Mouse (Mus musculus): Measurements from ENCODE around the gene Tacc2. TPM values are rescaled to one million over a fixed set of nuclear protein-coding genes. Genes with fewer than 3 reads are reported as not detected.

Tacc2 gene
- total RNA-seq, 2 experiments from 2014 or later, result 187 to 199 TPM

DNA sequence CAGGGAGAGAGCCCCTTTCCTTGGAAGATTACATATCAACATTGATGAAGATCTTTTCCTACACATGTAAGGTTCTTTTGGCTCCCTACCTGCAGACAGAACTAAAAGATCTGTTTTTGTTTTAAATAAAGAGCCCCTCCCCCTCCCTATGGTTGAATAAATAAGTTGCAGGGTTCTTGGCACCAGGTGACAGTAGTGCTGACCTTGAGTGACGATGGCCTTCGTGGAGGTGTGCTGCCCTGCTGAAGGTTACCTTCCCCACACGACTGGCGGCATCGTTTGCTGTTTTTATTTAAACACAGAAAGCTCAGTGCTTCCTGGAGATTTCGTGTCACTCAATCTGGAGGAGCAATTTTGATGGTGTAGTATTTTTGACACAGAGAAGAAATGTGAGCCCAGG, 113.6 kb downstream of the Tacc2 start:
- DNase-seq, result no peak

DNA sequence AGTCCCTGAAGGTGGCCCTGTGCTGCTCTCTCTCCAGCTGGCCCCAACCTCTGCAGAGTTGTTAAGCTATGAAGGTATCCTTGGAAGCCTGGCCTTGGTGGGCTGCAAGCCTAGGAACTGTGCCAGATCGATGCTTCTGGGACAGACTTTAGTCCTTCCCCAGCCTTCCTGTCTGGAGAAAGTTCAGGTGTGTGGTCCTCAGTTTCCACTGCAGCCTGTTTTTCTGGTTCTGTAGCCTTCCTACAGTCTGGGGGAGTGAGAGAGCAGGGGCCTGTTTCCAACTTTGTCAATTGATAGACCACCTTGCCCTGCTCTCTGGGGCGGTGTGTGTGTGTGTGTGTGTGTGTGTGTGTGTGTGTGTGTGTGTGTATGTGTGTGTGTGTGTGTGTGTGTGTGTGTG, 114.7 kb downstream of the Tacc2 start:
- no peak for DNase-seq

DNA sequence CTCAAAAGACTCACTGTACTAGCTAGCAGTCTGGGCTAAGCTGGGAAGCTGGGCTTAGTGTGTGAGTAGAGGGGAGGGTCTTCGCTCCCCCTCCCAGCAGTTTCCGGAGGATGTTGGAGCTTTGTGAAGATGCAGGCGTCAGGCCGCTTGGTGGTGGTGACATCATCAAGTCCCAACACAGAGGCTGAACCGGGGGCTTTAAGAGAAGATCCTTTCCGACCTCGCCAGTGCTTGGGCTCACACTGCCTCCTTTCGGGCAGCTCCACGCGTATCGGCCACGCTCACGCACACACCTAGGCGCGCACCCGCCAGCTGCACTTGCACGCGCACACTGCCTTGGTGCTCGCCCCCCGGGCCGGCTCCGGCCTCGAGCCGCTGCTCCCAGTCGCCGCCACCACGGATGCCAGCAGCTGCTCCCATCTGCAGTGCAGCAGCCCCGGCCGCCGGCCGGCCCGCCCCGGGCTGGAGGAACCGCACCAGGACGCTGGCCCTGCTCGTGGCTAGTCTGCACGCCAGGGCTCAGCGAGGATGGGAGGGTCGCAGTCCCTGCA, 115.2 kb downstream of the Tacc2 start:
- DNase-seq, result peak; percentile 70

DNA sequence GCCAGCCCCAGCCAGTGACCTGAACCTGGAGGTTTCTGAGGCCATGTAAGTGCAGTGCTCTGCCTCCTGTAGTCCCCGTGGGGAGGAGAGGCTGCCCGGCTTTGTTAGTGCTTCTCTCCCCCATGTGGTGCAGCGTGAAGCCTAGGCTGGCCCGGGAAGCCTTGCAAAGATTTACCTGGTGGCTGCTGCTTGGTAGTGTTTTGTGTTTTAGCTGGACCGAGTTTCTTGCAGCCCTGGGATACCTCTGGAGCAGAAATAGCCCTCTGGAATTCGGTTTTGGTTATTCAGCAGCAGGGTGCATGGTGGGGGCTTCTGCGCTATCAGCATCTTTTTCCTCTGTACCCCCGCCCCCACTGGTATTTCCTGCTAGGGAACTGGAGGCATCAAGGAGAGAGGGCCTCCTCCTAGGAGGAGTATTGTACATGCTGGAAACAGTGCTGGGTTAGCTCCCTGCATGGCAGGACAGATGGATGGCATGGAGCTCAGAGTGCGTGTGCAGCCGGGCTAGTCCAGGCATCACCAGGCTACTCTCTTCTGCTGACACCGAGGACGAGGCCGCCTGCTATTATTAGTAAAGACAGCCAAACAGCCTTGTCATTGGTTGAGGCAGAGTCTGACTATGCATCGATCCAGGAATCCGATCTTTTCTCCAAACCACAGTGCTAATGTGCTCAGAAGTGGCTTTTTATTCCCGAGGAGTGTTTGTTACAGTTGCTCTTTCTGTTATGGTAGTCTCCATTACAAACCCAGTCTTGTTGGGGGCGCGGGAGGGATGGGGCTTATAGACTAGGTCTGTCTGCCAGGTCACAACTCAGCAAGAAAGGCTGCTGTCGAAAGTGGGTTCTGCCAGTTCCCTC, 115.9 kb downstream of the Tacc2 start:
- DNase-seq, result no peak

DNA sequence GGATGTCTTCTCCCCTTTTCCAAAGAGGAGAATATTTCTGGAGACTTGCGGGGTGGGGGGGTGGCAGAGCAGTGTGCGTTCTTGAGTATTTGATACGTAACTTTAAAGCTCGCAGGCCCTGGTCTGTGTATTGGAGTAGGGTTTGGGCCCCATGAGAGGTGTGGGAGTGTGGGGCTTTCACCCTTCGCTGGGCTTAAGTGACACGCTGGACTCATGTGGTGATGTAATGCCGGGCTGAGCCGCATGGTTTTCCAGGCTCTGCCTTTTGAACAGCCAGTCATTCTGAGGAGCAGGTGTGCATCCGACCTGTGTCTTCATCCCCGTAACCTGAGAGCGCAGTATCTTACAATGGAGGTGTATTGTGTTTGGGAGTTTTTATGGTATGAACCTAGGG, 116.6 kb downstream of the Tacc2 start:
- no peak for DNase-seq

DNA sequence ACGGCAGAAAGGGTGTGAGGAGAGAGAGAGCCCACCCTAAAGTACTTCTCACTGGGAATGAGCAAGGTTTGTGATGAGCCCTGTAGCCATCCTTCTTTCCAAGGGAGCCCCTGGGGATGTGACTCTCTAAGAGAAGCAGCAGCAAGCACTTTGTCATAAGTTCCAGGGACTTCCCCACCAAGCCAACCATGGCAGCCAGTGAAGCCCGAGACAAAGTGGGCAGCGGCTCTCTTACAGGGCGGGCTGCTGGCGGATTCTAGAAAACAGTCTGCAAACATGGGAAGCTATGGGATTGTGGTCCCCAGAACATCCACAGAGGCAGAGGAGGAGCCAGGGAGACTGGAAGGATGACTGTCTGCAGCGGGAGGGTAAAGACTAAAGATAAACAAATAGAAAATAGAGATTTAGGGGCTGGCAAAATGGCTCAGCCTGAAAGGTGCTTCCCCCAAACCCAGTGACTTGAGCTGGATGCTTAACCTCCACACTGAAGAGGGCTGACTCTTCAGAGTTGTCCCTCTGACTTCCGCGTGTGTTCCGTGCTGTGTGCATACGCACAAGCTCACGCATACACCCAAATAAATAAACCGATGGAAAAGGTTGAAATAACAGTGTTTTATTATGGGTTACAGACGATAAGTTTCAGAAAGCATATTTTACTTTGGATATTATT, 118.6 kb downstream of the Tacc2 start:
- no peak for DNase-seq

DNA sequence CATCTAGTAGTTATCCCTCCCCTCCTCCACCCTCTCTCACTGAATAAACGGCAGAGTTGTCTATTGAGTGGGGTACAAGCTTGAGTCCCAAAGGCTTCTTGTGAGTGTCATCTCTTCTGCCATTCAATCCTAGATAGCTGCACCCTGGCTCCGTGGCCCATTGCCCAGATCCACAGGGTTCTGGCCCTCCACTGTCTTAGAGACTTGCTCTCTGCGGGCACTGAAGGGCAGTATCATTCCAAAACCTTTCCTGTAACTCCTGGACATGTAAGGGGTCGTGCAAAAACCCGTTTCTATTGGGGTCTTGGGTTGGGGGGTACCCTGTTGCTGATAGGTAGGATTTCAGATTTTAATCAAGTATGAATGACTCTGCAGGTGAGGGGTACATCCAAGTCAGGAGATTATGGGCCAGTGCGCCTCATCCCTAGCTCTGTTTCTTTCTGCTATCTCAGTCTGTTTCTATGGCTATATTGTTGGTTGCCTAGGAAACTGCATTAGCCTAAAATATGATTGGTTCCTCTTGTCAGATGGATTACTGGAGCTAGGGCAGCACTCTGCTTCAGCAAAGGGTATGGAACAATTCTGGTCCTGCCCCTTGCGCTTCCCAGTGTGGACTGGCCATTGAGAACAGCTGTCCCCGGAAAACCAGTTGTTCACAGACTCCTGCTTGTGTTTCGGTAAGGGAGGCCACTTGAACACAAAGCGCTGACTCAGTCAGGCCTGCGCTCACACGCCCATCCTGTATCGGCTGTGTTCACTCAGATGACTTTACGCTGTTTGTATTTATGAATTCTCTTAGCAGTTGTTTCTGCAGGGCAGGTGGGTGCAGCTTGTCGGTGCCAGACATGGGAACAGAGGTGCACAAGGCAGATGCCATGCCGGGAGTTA, 119.4 kb downstream of the Tacc2 start:
- DNase-seq, result no peak

DNA sequence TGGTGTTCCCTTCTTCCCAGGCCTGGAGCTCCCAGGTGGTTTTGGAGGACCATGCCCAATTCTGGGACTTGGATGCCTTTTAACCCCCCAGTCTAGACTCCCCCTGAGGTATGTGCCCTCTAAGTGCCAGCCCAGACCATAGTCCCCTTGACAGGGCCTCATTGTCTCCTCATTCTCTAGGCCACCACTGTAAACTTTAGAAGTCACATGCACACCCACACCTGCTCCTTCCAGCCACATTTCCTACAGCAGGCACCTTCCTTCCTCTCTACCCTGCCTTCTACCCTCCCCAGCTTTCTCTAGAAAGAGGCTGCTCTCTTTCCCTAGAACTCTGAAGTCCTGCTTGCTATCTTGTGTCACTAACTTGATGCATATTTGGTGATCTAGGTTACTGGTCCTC, 121.2 kb downstream of the Tacc2 start:
- no peak for DNase-seq

DNA sequence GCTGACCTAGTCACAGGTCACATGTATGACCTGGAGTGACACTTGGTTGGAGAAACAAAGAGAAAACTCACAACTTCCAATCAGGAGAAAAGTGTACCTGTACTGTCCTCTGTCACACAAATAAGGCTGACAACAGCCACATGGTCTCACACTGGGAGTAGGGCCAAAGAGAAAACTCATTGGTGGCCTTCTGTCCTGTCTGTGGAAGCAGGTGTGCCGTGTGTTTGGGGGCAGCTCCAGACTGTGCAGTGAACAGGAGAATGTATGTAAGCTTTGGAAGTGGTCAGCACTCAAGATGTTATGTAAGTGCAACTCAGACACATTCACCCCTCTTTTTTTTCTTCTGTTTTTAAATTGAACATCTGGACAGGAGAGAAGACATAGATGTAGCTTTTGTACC, 124.1 kb downstream of the Tacc2 start:
- no peak for DNase-seq

DNA sequence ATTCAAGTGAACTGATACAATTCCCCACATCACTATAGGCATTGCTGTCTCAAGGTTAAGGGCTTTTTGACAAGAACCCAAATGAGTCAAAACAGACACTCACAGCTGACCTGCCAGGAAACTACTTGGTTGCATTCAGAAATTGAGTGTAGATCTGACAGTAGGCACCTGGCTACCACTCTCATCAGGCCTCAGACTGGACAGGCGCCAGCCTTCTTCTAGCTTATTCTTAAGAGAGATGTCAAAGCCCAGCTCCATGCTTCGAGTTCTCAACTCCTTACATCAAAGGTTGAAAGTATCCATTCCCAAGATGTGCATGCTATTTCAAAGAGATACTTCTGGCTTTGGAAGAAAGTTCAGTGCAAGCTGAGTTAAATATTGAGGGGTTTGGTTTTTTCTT, 128.0 kb downstream of the Tacc2 start:
- no peak for DNase-seq

DNA sequence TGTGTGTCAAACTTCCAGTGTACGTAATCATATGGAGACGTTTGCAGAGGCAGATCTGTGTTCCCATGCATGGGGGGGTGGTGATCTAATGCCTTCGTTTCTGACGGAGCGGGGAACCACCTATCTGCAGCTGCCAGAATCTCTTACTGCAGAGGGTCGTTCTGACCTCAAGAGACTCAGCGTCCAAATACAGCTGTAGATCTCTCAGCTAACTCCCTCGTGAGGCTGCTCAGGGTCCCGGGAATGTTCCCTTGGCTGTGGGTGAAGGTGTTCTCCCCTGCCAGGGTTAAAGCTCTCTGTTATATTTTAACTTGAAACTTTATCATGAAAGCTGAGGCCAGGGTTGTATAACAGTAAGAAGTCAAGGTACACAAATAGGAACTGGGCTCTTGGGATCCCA, 131.7 kb downstream of the Tacc2 start:
- DNase-seq, result no peak

DNA sequence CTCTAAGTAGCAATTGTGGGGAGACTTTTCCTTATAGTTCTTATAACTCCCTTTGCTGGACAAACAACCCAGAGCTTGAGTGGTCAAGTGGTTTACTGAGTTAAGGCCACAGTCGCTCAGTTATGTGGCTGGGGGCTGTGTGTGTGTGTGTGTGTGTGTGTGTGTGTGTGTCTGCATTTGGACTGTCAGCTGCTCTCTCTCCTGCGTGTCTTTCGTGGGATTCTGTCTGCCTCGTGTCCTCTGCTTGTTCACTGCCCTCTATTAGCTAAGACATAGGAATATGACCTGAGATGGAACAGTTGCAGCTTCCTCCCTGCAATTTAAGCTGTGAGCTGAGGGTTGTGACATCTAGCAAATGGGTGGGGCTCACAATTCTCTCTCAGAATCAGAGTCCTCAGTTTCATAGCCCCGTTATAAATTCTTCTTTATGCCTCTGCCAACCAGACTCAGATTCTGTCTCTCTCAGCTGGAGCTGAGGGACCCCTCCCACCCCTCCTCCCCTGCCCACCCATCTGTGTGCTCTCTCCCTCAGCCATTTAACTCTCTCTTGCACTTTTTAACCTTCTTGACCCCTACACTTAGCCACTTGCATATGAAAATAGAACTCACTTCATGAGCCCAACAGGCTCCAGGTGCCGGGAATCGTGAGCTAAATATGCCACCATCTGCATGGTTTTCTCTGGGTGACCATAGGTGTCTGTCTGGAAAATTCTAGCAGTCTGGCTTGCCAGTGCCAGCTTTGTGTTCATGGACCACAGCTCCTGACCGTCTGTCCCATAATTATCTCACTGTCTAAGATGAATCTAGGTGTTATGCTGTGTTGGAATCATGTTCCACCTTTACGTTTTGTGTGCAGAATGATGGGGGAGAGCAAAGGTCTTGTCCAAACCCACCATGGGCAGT, 132.4 kb downstream of the Tacc2 start:
- DNase-seq, result no peak

DNA sequence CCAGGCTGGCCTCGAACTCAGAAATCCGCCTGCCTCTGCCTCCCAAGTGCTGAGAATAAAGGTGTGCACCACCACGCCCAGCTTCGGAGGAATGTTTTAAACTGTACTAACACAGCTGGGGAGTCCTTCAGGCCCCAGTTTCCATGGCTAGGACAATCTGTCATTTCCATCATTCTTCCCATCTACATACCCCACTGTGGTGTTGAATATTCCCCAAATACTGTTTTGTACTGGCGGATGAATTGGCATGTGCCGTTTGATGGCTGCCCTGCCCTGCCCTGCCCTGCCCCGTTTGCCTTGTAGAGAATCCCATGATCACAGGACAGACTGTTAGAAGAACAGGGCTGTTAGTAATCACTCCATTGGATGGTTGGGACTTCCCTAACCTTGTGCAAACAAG, 134.6 kb downstream of the Tacc2 start:
- no peak for DNase-seq

DNA sequence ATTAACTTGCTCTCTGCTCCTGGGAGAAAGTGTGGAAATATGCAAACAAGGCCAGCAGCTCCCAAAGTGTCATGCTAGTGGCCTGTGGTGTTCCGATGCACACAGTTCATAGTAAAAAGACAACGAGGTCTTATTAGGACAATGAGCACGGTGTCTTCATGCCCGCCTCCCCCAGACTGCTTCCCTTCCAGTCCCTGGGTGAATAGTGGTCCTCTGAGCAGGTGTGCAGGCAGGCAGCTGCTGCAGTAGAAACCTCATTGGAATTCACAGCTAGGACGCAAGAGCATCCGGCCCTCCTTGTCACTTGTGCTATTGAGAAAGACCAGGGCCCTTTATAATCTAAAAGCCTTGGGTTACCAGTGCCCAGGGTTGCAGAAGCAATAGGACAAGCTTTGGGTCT, 136.1 kb downstream of the Tacc2 start:
- DNase-seq, result no peak

DNA sequence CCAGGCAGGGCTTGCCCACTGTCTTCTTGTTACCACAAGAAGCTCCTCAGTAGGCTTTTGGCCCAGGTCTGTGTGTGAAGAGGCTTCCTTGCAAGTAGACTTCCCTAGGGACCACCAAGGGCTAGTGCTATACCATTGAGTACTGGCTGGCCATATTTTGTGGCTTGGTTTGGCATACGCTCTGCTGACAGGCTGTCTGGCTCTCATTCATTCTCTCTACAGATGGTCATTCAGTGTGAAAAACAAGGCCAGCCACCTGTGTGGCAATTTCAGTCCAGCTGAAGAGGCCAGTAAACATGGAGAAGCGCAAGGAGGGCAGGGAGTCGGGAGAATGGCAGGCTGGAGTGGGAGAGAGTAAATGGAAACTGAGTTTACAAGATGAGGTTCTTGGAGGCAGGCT, 138.2 kb downstream of the Tacc2 start:
- no peak for DNase-seq

DNA sequence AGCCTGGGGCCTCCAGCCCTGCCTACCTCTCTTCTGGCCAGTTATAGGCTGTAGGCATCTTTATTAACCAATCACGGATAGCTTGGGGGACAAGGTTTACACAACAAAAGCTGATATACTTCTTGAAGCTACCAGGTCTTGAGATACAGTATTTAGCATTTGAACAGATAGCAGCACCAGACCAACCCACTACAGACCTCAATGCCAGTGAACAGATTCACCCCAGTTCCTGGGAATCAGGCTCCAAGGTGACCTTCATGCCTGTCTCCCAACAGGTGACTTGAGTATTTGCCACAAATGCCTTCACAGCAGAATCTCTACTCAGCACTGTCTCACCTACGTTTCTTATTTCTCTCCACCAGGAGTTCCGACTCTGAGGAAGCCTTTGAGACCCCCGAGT, 139.1 kb downstream of the Tacc2 start:
- DNase-seq, result no peak

DNA sequence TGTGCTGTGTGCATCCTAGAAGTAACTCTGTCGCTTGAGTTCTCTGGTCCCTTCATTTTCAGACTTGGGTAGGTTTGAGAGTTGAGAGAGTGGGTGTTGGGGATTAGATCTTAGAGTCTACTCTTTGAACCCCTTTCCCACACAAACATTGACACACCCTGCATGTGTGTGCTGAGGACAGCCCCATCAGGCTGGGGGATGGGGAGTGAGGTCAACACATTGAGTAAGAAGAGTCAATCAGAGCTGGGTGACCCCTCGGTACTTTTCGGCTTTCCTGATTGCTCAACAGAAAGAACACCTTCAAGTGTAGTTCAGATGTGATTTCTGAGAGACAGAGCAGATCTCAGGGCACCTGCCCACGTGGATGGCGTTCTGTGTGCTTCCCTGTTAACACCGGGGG, 139.8 kb downstream of the Tacc2 start:
- DNase-seq, result no peak

DNA sequence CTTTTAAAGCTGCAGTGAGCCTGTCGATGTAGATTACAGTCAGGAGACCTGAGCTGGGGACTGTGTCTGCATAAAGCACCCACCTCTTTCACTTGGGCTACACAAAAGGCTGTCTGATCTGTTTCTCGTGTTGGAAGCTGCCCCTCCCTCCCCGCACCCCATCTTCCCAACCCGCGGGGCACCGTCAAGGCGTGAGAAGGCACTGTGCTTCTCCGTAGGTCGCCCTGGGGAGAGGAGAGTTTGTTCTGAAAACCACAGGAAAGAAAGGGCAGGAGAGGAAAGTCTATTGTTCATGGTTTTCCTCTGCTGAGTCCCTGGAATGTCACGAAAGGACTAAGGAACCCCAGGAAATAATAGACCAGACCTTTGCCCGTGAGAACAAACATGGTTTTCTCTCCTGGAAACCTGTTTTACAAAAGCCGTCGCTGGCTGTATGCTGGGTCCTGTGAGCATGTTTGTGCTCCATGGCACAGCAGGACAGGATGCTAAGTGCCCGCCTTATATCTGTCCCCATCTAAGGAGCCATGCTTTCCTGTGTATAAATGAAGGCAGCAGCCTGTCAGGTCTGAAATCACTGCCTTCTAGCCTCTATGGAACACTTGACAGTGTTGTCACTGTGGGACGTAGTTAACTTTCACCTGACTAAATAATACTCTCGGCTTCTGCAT, 142.8 kb downstream of the Tacc2 start:
- no peak for DNase-seq

DNA sequence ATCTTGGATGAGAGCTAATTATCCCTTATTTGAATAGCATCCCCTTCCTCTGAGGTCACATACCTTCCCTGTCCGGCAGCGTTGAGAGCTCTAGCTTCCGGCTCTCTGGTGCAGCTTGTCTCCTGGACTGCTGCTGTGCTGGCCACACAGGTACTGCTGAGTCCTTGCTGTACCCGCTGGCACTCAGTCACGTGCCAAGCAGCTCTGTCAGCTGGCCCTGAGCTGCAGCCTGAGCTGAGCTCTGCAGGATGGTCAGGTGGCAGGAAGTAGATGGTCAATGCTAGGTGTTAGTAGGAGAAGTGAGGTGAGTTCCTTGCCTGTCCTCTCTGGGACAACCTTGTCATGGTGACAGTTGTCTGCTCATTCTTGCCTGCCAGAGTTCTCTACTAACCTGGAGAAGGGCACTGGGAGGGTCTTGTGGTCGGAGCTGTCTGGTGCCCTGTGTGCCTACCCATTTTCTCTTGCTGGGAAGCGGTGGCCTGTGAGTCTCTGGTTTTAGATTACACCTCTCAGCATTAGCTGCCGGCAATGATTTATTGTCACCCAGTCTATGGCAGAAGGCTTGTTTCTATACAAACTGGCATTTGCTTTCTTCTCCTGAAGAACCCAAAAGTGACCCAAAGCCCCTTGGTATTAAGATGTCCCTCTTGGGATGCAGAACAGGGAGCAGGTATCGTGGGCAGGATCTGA, 143.6 kb downstream of the Tacc2 start:
- no peak for DNase-seq

DNA sequence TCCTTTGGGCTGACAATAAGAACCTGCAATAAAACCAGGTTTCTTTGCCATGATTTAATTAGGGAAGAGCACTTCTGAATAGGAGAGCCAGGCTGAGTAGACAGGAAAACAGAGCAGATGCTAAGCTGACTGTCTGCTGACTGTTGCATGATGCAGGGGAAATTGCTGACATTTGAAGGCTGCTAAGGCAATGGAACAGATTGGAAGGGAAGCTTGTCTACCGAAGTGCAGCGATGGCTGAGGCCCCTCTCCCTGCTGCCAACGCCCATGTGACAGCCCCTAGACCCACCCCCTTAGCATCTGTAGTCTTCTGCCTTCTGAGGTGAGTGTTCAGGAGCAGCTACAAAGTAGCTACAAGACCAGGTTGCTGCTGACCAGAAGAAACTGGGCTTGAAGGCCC, 148.9 kb downstream of the Tacc2 start:
- no peak for DNase-seq

Data from gastrocnemius, postnatal 10 days (tissue).